Mouse (Mus musculus): ENCODE results near the gene Tob2. TPM values are rescaled to one million over a fixed set of nuclear protein-coding genes. Genes with fewer than 3 reads are reported as not detected.

The Tob2 gene
- total RNA-seq, 2 experiments from 2014 or later = 74.9 to 130 TPM

DNA sequence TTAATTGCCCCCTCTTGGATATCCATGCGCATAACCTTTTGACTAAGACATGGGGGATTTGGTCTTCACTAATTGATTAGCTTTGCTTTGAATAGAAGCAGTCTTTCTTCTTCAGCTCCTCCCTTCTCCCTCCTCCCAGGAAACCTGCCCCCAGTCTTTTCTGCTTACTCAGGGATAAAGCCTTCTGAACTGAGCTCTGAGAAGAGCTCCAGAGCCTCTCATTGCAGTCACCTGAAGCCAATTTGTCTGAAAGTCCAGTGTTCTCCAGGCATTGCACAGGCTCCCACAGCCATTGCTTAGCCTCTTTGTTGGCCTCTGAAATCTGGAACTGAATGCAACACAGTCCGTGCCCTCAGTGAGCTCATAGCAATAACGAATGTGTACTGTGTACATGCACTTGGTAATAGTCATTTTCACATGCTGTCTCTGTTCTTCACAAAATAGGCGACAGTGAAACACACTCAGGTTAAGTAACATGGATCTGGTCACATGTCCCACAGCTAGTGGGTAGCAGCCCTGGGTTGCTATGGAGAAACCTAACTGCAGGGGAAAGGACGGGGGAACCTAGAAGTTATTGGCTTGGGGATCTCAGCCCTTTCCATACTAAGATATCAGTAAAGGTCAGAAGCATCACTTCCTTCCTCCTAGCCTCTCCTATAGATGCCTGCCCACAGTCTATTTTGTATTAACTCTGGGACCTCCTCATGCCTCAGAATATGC is 44.5 kb downstream of the Tob2 start:
- intact Hi-C loops (cut with DNase I) = loop anchor here (2.0 kb wide), 1 partner anchor 17 kb away; no protein-coding TSS in a partner anchor
- DNase-seq = no peak

DNA sequence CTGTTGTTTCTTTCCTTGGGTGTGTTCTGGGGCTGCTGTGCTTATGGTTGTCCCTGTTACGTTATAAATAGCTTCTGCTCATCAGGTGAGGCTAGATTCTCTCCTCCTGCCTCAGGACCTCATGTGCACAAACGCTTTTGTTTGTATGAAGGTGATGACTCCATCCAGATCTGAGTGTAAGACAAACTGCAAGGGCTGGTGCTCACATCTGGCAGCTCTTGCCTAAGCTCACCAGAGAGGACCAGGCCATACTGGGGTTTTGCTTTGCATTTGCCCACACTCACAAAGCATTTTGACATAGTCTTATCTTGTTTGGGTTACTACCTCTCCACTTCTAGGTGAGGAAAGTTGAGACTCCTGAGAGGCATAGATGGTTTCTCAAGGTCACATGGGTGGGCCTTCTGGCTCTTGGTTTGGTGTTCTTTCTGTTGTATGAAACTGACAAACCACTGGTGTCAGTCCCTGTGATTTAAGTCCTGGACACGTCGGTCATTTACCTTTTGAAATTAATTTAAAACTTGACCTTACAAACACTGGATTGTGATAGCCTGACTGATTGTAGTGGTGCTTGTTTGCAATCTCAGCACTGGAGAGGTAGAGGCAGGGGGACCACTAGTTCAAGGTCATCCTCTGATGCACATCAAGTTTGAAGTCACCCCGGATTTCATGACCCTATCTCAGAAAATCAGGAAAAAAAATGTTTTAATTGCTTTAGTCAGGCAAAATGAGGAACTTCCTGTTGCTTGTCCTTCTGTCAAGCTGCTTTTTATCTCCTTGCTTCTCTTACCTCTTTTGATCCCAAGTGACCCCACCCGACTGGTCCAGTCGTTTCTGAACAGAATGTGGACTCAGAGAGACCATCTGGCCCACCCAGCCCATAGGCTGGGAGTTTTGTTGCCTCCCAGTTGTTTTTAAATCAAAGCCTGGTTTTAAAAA is 45.6 kb downstream of the Tob2 start:
- no peak for DNase-seq
- intact Hi-C loops (cut with DNase I) = no loop called here

DNA sequence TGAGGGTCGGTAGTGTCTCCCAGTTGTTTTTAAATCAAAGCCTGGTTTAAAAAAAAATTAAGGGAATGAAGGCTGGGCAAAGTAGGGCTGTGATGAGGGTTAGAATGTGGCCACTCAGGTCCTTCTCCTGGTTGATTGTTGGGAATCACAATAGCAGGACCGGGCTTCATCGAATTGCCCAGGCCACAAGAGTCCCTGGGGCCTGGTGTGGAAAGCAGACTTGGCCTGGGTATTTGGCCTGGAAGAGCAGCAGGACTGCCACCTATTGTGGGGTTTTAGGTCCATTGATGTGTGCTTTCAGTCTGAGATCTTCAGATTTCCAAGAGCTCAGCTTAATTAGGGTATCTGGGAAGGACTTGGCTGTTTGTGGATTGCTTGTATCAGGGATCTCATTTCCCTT is 46.3 kb downstream of the Tob2 start:
- intact Hi-C loops (cut with DNase I) = no loop called here
- DNase-seq = peak in 1 of 2 experiments; percentile 21

DNA sequence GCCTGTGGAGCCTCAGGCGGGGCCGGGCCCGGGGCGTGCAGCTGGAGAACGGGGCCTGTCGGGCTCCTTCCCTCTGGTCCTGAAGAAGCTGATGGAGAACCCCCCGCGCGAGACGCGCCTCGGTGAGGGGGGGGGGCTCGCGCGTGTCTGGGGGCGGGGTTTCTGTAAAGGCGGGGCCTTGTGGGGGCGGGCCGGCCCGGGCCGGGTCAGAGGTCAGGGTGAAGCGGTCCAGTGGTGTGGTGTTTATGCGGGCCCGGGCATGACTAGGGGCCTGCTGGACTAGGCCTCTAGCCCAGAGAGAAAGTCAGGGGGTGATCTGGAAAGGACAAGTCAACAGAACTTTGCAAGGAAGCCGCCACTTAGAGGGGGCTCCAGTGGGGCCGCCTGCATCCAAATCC is 47.0 kb downstream of the Tob2 start:
- no peak for DNase-seq
- intact Hi-C loops (cut with DNase I) = loop anchor here (2.0 kb wide), 1 partner anchor 47 kb away; the partner anchor contains the start of gene Tob2

GRCm38 (mm10) chr15:81810671-81811598 is 47.7 kb downstream of the Tob2 start:
- DNase-seq = peak; percentile 98
- intact Hi-C loops (cut with DNase I) = loop anchor here (2.0 kb wide), 1 partner anchor 48 kb away; the partner anchor contains the start of gene Tob2

GRCm38 (mm10) chr15:81810150-81810549 is 48.4 kb downstream of the Tob2 start:
- peak; percentile 92 to 93 for DNase-seq
- intact Hi-C loops (cut with DNase I) = loop anchor here (2.0 kb wide), 1 partner anchor 49 kb away; the partner anchor contains the start of gene Tob2

DNA sequence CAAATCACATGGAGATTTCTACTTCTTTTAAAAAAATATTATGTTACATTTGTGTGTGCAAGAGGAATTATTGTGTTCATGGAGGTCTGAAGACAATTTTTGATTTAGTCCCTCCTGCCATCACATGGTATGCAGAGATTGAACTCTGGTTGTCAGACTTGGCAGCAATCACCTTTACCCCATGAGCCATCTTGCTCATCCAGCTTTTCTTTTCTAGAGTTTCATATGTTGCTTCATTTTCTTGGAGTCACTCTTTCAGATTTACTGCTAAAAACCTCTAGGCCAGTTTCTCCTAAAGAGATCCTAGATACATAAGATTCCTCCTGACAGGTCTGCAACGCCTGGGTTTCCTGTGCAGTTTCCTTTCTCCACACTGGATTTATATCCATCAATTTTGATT is 49.0 kb downstream of the Tob2 start:
- no peak for DNase-seq
- intact Hi-C loops (cut with DNase I) = no loop called here

DNA sequence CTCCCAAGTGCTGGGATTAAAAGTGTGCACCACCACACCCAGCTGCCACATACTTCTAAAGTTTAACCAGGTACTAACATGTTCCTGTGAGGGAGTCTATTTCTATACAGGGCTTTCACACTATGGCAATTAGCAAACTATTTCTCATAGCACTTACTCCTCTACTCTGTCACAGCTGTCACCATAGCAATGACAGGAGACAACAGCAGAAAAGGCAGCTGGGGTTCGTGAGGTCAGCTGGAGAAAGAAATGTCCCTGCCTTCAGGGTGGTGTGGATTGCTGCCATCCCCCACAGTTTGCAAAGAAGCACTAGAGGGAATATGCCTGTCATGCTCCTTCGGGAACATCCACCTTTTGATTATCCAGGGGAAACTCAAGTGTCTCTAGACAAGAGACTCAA is 49.8 kb downstream of the Tob2 start:
- DNase-seq = no peak
- intact Hi-C loops (cut with DNase I) = no loop called here

- no peak for DNase-seq
- intact Hi-C loops (cut with DNase I) = no loop called here
Observed at GRCm38 (mm10) chr15:81806621-81807404, 51.8 kb downstream of the Tob2 start.

DNA sequence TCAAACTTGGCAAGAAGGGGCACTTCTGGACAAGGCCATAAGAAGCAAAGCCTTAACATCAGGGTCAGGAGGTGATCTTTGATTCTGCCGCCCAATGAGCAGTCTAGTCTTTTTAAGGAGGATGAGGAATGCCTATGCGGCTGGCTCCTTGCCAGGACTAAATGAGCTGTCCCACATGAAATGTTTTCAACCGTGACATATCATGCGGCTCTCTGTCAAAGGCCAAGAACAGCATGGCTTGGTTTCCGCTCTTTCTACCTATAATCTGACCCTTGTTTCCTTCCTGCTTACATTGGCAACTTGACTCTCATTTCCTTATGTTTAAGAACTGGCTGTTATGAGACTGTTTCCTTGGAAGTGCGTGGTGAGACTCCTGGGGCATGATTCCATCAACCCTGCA is 53.0 kb downstream of the Tob2 start:
- intact Hi-C loops (cut with DNase I) = no loop called here
- DNase-seq = peak; percentile 47 to 49

GRCm38 (mm10) chr15:81804883-81805282 is 53.7 kb downstream of the Tob2 start:
- intact Hi-C loops (cut with DNase I) = no loop called here

DNA sequence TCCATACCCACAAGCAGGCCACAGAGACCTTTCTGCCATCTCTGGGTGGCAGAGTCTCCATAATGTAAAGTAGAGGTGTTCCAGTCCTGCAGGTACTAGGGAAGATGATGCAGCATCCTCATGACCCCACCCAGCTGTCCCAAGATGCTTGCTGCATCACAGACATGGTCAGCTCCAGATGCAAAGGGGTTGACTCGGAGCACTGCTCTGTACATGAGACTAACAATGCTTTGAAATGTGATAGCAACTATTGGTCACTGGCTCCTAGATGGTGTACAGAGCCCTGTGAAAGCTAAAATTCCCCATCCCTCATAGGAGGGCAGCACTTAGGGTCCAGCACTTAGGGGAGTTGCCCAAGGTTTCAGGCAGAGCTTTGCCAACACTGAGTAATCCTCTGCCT is 54.4 kb downstream of the Tob2 start:
- no peak for DNase-seq
- intact Hi-C loops (cut with DNase I) = no loop called here

More at GRCm38 (mm10) chr15:81804883-81805282, 53.7 kb downstream of the Tob2 start:
- no peak for DNase-seq

GRCm38 (mm10) chr15:81803425-81803951 is 55.1 kb downstream of the Tob2 start:
- intact Hi-C loops (cut with DNase I) = no loop called here
- DNase-seq = no peak

GRCm38 (mm10) chr15:81802941-81803351 is 55.6 kb downstream of the Tob2 start:
- no peak for DNase-seq
- intact Hi-C loops (cut with DNase I) = no loop called here

GRCm38 (mm10) chr15:81802001-81802890 is 56.4 kb downstream of the Tob2 start, which contains the start of gene Tef:
TSS of gene Tef (plus strand) at chr15:81802421.
- DNase-seq = peak; percentile 100
- intact Hi-C loops (cut with DNase I) = no loop called here

DNA sequence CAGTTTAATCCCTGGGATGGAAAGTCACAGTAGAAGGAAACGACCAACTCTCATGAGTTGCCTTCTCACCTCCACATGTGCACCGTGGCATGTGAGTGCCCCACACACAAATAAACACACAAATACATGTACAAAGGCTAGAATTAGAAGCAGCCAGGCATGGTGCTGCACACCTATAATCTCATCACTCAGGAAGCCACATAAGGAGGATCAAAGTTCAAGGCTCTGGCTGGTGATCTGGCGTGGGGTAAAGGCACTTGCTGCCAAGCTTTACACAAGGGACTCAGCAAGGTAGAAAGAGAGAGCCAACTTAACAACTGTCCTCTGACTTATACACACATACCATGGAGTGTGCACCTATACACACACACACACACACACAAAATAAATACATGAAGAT is 58.2 kb downstream of the Tob2 start:
- intact Hi-C loops (cut with DNase I) = loop anchor here (2.0 kb wide), 1 partner anchor 56 kb away; the partner anchor contains the start of genes Rangap1 and Zc3h7b
- DNase-seq = no peak

DNA sequence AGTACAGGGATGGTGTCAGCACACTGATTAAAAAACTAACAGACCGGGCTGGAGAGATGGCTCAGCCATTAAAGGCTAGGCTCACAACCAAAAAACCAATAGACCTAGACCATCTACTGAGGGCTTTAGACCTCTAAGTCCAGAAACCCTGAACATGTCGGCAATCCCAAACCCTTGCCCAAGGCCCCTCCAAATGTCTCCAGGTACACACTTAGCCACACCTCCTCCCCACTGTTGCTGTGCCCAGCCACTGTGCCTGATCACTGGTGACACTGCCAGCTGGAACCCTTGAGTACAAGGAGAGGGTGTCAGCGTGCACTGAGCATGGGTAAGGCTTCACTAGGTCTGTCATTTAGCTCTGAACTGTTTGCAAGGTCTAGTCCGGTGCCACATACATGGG is 60.2 kb downstream of the Tob2 start:
- no peak for DNase-seq
- intact Hi-C loops (cut with DNase I) = no loop called here
